Mouse (Mus musculus): ENCODE results near the gene Mrpl58. TPM values are rescaled to one million over a fixed set of nuclear protein-coding genes. Genes with fewer than 3 reads are reported as not detected.

Gene Mrpl58
- 75.6 and 94.7 TPM in 2 replicates for polyA plus RNA-seq (2012; rRNA removed)

GRCm38 (mm10) chr11:115403338-115404124 lies at the start of gene Mrpl58:
Mrpl58 (plus strand) TSS chr11:115403752.
- no peak for DNase-seq (ENCODE audit: low read depth)

GRCm38 (mm10) chr11:115354183-115354582 lies 49.4 kb upstream of the Mrpl58 start:
- DNase-seq (ENCODE audit: low read depth), result no peak

DNA sequence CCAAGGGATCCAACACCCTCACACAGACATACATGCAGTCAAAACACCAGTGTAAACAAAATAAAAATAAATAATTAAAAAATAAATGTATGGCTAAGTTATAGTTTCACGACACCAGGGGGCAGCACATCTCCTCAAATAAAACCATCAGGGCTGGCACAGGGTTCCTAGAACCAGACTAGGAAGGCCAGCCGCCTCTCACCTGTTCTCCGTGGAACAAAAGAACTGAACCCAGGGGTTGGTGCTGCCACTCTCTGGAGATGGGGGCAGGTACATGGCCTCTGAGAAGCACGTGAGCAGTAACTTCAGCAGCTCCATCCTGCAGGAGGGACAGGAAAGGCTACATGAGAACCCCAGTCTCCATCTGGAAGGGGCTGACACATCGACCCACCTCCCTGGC lies 45.1 kb upstream of the Mrpl58 start:
- no peak for DNase-seq (ENCODE audit: low read depth)

- no peak for DNase-seq (ENCODE audit: low read depth)
Observed at GRCm38 (mm10) chr11:115359293-115359692, 44.3 kb upstream of the Mrpl58 start.

- no peak for DNase-seq (ENCODE audit: low read depth)
Observed at GRCm38 (mm10) chr11:115359726-115360125, 43.8 kb upstream of the Mrpl58 start.

DNA sequence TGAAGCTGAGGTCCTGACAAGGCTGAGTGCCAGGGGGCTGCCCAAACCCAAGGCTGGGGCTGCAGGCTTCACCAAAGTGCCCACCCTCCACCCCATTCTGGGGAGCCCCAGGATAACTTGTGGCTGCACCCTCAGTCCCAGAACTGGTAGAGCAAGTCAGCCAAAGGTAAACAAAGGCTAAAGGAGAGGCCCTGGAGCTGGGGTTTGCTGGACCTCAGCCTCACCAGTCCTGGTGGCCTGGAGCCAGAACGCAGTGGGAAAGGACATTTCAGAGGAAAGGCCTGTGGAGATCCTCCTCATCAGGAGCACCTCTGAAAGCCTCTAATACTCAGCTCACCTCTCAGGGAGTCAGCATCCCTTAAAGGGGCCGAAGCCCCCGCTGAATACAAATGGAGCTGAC lies 39.4 kb upstream of the Mrpl58 start:
- DNase-seq (ENCODE audit: low read depth), result no peak

DNA sequence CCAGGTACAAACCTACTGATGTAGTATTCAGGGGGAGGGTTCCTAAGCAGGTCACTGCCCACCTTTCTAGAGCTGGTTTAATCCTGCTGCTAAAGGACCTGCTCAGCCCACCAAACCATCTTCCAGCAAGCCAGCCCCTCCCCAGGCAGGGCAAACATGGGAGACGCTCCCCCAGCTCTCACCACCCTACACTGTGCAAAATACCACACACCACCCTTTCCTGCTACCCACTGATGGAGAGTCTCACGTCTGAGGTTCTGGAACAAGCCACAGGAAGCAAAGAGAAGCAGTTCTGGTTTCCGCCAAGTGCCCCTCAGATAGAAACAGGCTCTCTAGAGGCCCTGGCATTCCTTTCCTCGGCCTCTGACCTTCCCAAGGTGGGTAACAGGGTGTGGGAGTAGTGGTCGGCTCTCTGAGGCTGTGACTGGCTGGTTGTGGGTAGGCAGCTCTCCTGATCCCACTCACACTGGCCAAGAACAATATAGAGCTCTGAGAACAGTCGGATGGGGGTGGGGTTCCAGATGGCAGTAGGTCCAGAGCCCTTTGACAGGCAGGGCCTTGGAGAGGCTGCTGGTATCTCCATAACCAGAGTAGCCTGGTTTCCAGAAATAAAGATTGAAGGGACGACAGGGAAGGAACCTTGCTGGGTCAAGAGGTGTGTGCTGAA lies 37.4 kb upstream of the Mrpl58 start:
- no peak for DNase-seq (ENCODE audit: low read depth)

- no peak for DNase-seq (ENCODE audit: low read depth)
Observed at GRCm38 (mm10) chr11:115366706-115367394, 36.7 kb upstream of the Mrpl58 start.

GRCm38 (mm10) chr11:115367395-115367944 lies 36.1 kb upstream of the Mrpl58 start, which contains the start of gene Hid1:
Hid1 (minus strand) TSS chr11:115367756.
- no peak for DNase-seq (ENCODE audit: low read depth)

DNA sequence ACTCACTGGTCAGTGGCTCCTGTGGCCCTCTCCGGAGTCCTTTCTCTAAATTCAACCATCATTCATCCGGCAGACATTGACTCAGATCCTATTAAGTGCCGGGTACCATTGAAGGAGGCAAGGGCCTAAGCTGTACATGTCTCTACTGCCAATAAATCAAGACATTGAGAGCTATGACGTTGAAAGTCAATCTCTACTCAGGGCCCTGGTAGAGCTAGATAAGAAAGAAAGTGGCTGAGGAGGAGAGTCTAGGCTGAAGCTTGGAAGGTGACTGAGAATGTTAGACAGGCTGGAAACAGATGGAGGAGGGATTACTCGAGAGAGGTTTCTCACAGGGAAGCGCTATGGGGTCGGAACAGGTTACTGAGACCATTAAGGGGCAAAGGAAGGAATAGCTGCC lies 33.2 kb upstream of the Mrpl58 start:
- no peak for DNase-seq (ENCODE audit: low read depth)

GRCm38 (mm10) chr11:115371354-115371753 lies 32.2 kb upstream of the Mrpl58 start:
- no peak for DNase-seq (ENCODE audit: low read depth)

DNA sequence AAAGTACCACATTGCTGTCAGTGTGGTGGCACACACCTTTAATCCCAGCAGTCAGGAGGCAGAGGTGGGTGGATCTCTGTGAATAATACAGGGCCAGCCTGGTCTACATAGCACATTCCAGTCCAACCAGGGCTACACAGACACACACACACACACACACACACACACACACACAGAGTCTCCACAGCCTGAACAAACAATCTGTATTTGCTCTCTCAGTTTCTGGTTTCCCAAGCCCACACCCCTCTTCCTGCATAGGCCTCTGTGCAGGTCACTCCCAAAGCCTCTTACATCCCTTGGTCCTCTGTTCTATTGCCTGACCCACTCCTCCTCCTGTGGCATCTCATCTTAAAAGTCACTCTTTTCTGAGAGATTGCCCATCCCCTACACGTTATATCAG lies 31.5 kb upstream of the Mrpl58 start:
- no peak for DNase-seq (ENCODE audit: low read depth)

DNA sequence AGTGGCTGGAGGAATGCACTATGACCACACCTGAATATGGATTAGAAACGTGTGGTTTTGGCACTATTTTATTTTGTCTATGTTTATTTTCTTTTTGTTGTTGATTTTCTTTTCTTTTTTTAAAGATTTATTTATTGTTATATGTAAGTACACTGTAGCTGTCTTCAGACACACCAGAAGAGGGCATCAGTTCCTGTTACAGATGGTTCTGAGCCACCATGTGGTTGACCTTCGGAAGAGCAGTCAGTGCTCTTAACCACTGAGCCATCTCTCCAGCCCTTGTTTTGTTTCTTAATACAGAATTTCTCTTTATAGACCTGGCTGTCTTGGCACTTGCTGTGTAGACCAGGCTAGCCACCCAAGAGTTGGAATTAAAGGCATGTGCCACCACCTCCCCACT lies 30.8 kb upstream of the Mrpl58 start:
- DNase-seq (ENCODE audit: low read depth), result no peak

GRCm38 (mm10) chr11:115373805-115374694 lies 29.5 kb upstream of the Mrpl58 start:
- DNase-seq (ENCODE audit: low read depth), result no peak

- DNase-seq (ENCODE audit: low read depth), result no peak
Observed at GRCm38 (mm10) chr11:115374695-115375425, 28.7 kb upstream of the Mrpl58 start.

- DNase-seq (ENCODE audit: low read depth), result no peak
Observed at GRCm38 (mm10) chr11:115376722-115377121, 26.8 kb upstream of the Mrpl58 start.

DNA sequence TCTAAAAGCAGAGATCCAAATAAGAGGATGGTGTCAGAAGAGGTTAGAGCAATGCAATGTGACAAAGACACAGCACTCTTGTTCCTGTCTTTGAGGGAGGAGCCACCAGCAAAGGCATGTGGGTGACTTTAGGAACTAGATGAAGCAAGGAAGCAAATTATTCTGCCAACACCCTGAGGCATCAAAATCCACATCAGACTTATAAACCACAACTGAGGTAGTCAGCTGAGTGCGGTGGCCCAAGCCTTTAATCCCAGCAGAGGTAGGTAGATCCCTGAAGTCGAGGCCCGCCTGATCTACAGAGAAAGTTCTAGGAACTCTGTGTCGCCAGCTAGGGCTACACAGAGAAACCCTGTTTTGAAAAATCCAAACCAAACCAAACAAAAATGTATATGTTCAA lies 26.3 kb upstream of the Mrpl58 start:
- DNase-seq (ENCODE audit: low read depth), result peak; percentile 57

DNA sequence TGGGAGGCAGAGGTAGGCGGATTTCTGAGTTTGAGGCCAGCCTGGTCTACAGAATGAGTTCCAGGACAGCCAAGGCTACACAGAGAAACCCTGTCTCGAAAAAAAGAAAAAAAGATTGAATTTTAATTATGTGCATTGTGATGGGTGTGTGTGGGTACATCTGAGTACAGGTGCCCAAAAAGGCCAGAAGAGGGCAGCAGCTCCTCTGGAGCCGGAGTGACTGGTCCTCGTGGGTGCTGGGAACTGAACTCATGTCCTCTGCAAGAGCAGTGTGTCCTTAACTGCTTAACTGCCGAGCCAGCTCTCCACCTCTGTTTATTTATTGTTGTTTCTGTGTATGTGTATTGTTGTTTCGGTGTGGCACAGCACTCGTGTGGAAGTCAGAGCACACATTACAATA lies 25.7 kb upstream of the Mrpl58 start:
- no peak for DNase-seq (ENCODE audit: low read depth)

DNA sequence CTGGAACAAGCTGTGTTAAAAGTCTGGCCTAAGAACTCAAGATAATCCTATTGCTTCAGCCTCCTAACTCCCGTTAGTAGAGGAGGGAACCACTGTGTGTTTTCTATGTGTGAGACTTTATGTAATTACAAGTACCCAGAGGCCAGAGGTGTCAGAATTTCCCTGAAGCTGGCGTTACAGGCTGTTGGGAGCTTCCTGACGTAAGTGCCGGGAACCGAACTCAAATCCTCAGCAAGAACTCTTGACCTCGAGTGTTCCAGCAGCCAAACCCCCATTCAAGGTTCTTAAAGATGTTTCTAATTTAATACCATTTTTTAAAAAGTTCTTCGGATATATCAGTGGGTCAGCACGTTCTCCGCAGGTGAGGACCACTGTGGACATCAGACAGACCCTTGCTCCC lies 22.3 kb upstream of the Mrpl58 start:
- no peak for DNase-seq (ENCODE audit: low read depth)

DNA sequence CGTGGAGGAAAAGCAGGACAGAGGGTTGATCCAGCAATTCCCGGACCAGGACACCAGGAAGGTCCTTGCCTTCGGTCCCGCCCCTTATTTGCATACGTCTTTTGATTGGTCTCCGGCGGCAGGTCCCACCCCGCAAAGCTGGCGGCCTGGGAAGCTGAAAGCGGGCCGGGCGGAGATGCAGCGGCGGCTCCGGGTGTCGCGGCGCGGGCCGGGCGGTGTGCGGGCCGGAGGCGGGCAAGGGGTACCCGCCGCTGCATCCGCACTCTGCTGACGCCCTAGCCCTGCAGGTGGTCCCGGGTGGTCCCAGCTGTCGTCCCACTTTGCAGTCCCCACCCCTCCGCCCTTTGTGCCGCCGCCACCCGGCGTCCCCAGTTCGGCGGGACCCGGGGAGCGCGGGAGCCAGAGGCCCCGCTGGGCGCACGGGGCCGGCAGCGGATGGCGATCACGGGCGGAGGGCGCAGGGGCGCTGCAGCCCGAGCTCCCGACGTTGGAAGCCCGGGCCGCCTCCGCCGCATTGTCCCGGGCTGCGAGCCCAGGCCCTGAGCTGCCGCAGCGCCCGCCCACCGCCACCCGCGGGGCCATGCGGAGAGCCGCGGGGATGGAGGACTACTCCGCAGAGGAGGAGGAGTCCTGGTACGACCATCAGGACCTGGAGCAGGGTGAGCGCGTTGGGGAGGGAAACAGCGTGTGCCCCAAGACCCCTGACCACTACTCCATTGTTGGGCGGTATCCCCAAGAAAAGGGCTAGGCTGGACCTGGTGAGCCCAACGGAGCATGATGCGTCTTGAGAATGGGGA lies 21.6 kb upstream of the Mrpl58 start, which contains the start of gene Cdr2l:
TSS of gene Cdr2l (plus strand) at position 174 of the 797 bp plus-strand sequence.
- DNase-seq (ENCODE audit: low read depth), result no peak
